Mouse (Mus musculus) ES-Bruce4 (cell line): ENCODE data around the gene Stoml3.

Source experiments
- CTCF ChIP-seq: IDR thresholded peaks from one replicate; pipeline ENCODE4 v1.8.1; 2011; ENCODE audit warnings: low read depth, low read length
- EP300 ChIP-seq: IDR thresholded peaks from 2 replicates; pipeline ENCODE4 v1.6.1; 2011; ENCODE audit warnings: low read depth, low read length; ENCODE audit not compliant: insufficient read depth

GRCm38 (mm10) chr3:53467356-53467755 lies 21.1 kb upstream of the Stoml3 start:
- no peak for TF ChIP-seq EP300
- TF ChIP-seq CTCF, result no peak
